Mouse (Mus musculus) bone marrow, adult 2 months (tissue): ENCODE measurements at regions not wholly inside any gene's neighbourhood (a gene's known extent, or its start where the extent isn't known, plus 50 kb on each side); places are given as distances from the start of the nearest gene placed in this dataset.

Source experiments
- H3K27ac ChIP-seq: fragments of 200-500 bp; 2 replicates; pipeline ENCODE4 v1.5.1; 2012; ENCODE audit warnings: low read depth, mild to moderate bottlenecking, control low read depth, inconsistent platforms, low read length; ENCODE audit not compliant: control insufficient read depth, poor library complexity, insufficient read depth
- H3K4me1 ChIP-seq: fragments of 200-500 bp; 2 replicates; pipeline ENCODE4 v1.6.1; 2011; ENCODE audit warnings: low read length; ENCODE audit not compliant: control insufficient read depth, insufficient read depth
- H3K4me3 ChIP-seq: fragments of 200-500 bp; replicated peaks from 2 replicates; pipeline ENCODE3; 2011; ENCODE audit warnings: mild to moderate bottlenecking, low read depth, low read length, control low read depth; ENCODE audit not compliant: control insufficient read depth
- CTCF ChIP-seq: fragments of 200-500 bp; IDR thresholded peaks from 2 replicates; pipeline ENCODE4 v1.5.1; 2011; ENCODE audit warnings: low read length, control low read depth; ENCODE audit not compliant: control insufficient read depth, insufficient read depth
- POLR2A ChIP-seq: fragments of 200-500 bp; IDR thresholded peaks from 2 replicates; pipeline ENCODE4 v1.6.1; 2011; ENCODE audit warnings: low read depth, mild to moderate bottlenecking, control low read depth, low read length, borderline replicate concordance; ENCODE audit not compliant: control insufficient read depth
- WGBS: fragments of 180-500 bp; shearing (Covaris S2); methylation state at CpG from one replicate; pipeline ENCODE4 v1.1.7; 2018; 5-methylcytosine and 5-hydroxymethylcytosine counted together

GRCm38 (mm10) chr13:35079685-35080084, 52.8 kb upstream of the Eci2 start:
- Histone ChIP-seq H3K27ac (no peak overlapping the region), H3K4me1 (no peaks in the 10 kb centered on the region; the same call in 1 of the 2 replicates), H3K4me3 (no peak overlapping the region)
- WGBS: 10% methylated on average over 2 of the region's 2 CpGs
- no peak for TF ChIP-seq CTCF
- TF ChIP-seq POLR2A: no peak

- no peaks in the 10 kb centered on the region; the same call in 1 of the 2 replicates for H3K4me1 ChIP-seq
- H3K27ac ChIP-seq: no peak overlapping the region
- H3K4me3 ChIP-seq: no peak overlapping the region
- 76% methylated on average over 3 of the region's 3 CpGs for WGBS
- TF ChIP-seq POLR2A: no peak
- no peak for TF ChIP-seq CTCF
These were observed 58.5 kb upstream of the Eci2 start for GRCm38 (mm10) chr13:35085386-35085785.

- no peak overlapping the region for H3K27ac ChIP-seq
- no peak for TF ChIP-seq CTCF
- TF ChIP-seq POLR2A: no peak
- WGBS: 57% methylated on average over 6 of the region's 6 CpGs
- no peak overlapping the region for H3K4me3 ChIP-seq
- H3K4me1 ChIP-seq: no peaks in the 10 kb centered on the region; the same call in 1 of the 2 replicates
These were observed 60.5 kb upstream of the Eci2 start for GRCm38 (mm10) chr13:35087246-35088040.

- no peak overlapping the region for H3K4me3 ChIP-seq
- TF ChIP-seq POLR2A (no peak), CTCF (no peak)
- WGBS: 73% methylated on average over 3 of the region's 3 CpGs
These were observed 64.3 kb upstream of the Eci2 start for GRCm38 (mm10) chr13:35091155-35091554.

GRCm38 (mm10) chr13:35119782-35120181, 92.9 kb upstream of the Eci2 start:
- Histone ChIP-seq H3K27ac (no peak overlapping the region), H3K4me1 (no peaks in the 10 kb centered on the region), H3K4me3 (no peak overlapping the region)
- WGBS: 0% methylated on average over 1 of the region's 1 CpGs
- TF ChIP-seq CTCF (no peak), POLR2A (no peak)

More at GRCm38 (mm10) chr13:35091155-35091554, 64.3 kb upstream of the Eci2 start:
- Histone ChIP-seq H3K27ac (no peak overlapping the region), H3K4me1 (no peaks in the 10 kb centered on the region)

- 19% methylated on average over 2 of the region's 2 CpGs for WGBS
- H3K4me1 ChIP-seq: peaks cover 3% of the 10 kb centered on the region
- no peak for TF ChIP-seq POLR2A
- no peak for TF ChIP-seq CTCF
- H3K27ac ChIP-seq: no peak overlapping the region
- H3K4me3 ChIP-seq: no peak overlapping the region
These were observed 102.6 kb upstream of the Eci2 start for GRCm38 (mm10) chr13:35129475-35129874.

- Histone ChIP-seq H3K4me3 (no peak overlapping the region), H3K27ac (no peak overlapping the region)
- 10% methylated on average over 8 of the region's 8 CpGs for WGBS
These were observed 104.6 kb upstream of the Eci2 start for GRCm38 (mm10) chr13:35131272-35132185.

GRCm38 (mm10) chr13:35151629-35152028, 124.7 kb upstream of the Eci2 start:
- Histone ChIP-seq H3K4me3 (no peak overlapping the region), H3K4me1 (no peaks in the 10 kb centered on the region; the same call in 1 of the 2 replicates), H3K27ac (no peak overlapping the region)
- TF ChIP-seq CTCF (no peak), POLR2A (no peak)
- 90% methylated on average over 1 of the region's 1 CpGs for whole genome bisulfite sequencing

More at GRCm38 (mm10) chr13:35131272-35132185, 104.6 kb upstream of the Eci2 start:
- H3K4me1 ChIP-seq: peaks cover 3% of the 10 kb centered on the region
- TF ChIP-seq POLR2A: no peak
- no peak for TF ChIP-seq CTCF
